Mouse (Mus musculus): Measurements from ENCODE around the gene Snapc2. TPM values are rescaled to one million over a fixed set of nuclear protein-coding genes. Genes with fewer than 3 reads are reported as not detected.

The Snapc2 gene
- polyA plus RNA-seq (2014; fragmentation: Illumina TruSeq; extraction: RNeasy Lipid Tissue Mini Kit (QIAGEN cat#74804); ENCODE audit: low read depth, low replicate concordance) = 3.2 TPM

DNA sequence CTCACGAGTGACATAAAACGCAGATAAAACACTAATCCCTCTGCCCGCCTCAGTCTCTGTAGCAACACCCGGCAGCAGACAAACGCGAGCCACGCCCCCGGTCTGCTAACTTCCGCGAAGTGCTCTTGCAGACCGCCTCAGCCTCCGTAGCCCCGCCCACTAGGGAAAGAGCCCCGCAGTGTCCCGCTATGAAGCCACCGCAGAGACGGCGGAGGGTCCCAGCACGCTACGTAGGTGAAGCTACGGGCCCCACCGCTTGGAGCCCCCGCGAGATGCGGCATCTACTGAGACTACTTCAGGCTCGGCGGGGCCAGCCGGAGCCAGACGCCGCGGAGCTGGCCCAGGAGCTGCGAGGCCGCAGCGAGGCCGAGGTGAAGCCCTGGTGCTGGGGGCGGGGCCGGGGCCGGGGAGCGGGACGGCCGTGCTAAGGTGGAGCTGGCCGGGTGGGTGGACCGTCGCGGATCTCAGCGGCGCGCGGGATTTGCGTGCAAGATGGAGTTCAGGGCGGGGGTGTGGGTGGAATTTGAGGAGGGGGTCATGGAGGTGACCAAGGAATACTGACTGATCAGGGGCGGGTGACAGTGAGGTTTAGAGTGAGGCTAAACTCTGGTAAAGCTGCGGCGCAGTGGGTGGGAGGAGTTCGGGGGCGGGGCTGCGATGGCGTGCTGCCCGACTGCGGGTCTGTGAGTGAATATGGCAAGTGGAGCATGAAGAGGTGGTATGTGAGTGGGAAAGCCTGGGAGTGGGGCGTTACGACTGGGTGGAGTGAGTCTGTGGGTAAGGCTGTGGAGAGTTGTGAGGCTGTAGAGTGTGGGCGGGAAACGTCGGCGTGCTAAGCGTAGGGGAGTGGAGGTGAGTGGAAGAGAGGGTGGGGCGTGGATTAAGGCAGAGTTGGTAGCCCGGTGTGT, at the start of gene Snapc2:
Gene Snapc2, plus strand, starts transcription at position 147 of the 908 bp plus-strand sequence.

DNA sequence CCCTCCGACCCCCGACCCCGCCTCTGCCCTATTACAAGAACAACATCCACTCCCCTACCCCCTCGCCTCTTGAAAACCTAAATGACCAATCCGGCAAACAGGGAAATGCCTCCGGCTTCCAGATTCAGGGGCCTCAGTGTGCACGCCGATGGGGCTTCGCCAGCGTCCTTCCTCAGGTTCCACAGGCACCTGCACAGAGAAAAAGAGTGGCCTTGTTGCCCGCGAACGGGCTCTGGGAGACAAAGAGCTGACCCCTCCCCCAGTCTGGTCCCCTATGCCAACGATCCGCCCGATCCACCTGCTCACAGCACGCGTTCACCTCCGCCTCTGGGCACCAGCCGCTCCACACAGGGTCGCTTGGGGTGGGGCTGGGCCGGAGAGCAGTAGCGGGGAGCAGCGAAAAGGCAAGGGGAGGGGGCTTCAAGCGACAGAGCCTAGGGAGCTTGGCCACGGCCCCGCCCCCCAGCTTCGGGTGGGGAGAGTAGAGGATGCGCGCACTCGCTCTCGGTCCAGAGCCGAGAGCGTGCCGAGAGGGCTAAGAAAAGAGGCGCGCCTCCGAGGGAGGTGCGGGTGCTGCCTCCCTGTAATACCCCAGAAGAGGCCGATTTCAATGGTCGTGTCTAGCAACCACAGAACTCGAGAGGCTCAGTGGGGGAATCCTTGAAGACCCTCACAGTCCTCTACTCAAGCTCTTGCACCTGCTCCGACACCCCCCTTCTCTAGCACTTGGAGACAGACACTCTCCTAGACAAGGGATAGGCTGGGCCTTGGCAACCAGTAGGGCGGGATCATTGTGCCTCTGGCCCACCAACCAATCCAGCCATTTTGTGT, 35.9 kb upstream of the Snapc2 start, which contains the start of gene Prr36:
Gene Prr36, minus strand, starts transcription at position 669 of the 831 bp plus-strand sequence.

DNA sequence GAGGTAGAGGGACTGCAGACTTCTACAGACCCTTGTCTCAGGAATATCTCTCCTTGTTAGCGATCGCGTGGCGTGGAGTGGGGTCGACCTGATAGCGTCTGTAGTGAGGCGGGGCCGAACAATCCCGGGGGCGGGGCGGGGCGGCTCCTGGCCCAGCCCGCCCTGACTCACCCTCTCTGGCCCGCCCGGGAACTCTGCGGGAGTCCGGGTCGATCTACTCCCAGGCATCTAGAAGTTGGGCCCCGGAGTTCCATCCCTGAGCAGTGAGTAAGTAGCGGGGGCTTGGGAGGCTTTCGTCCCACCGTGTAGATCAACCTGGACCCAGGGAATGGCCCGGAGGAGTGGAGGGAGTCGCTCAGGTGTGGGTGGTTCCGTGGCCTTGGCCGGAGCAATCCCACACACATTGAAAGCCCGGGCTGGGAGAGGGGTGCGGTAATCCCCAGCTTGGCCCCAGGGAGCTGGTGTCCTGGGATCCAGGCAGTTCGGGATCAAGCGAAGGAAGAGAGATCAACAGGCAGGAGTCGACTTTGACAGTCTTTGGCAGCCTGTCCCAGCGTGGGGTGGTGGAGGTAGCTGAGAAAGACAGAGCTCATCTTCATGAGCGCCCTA, 26.0 kb upstream of the Snapc2 start, which contains the start of gene Lrrc8e:
Gene Lrrc8e, plus strand, starts transcription at position 89 of the 609 bp plus-strand sequence.

DNA sequence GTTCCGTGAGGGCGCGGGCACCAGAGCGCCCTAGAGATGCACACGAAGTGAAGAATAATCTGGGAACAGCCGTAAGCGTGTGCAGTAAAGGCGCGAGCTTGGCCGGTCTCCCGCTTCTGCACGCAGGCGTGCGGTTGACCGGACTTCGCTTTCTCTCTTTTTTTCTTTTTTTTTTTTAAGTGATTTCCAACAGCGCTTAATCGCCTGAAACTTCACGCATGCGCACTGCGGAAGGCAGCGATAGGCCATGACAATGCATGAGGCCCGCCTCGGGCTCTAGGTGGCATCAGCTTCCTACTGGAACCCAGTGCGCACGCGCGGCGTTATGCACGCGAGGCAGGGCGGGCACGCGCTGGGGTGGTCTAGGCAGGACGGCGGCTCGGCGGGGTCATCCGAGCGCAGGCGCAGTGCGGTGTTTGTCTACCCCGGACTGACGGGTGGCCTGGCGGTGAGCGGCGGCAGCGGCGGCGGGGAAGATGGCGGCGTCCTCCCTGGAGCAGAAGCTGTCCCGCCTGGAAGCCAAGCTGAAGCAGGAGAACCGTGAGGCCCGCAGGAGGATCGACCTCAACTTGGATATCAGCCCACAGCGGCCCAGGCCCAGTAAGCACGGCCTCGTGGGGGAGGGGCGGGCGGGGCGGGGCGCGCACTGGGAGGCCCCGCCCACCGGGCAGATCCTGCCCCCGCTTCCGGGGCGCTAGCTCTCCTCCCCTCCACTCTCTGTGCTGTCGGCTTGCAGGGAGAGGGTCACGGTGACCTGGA, 14.3 kb upstream of the Snapc2 start, which contains the start of the genes Map2k7 and Gm49320:
Gene Map2k7, plus strand, starts transcription at position 307 of the 759 bp plus-strand sequence.
Gene Gm49320, plus strand, starts transcription at position 432 of the 759 bp plus-strand sequence.

DNA sequence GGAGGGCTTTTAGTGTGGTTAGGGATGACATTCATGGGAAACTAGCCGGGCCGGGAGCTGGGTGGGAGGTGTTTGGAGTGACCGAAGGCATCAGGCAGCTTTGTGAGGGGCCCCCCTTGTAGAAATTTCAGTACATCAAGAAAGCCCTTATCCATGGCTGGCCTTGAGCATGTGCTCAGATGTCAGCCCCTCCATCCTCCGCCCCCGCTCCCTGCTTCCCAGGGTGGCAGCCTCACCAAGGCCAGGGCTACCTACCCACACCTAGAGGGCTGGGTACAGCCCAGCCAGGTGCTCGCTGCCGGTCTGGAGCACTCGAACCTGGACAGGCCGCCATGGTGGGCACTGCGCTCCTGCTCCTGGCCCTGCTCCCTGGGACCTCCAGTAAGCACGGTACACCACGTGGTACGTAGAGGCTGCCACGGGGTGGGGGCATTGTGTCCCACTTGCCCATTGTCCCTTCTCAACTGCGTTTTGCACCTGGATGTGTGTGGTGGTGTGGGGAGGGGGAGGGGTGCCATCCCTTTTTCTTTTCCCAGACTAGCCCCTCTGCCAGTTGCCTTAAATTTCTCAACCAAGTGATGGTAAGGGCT, 4.8 kb upstream of the Snapc2 start, which contains the start of gene Tgfbr3l:
Gene Tgfbr3l, plus strand, starts transcription at position 264 of the 590 bp plus-strand sequence.

DNA sequence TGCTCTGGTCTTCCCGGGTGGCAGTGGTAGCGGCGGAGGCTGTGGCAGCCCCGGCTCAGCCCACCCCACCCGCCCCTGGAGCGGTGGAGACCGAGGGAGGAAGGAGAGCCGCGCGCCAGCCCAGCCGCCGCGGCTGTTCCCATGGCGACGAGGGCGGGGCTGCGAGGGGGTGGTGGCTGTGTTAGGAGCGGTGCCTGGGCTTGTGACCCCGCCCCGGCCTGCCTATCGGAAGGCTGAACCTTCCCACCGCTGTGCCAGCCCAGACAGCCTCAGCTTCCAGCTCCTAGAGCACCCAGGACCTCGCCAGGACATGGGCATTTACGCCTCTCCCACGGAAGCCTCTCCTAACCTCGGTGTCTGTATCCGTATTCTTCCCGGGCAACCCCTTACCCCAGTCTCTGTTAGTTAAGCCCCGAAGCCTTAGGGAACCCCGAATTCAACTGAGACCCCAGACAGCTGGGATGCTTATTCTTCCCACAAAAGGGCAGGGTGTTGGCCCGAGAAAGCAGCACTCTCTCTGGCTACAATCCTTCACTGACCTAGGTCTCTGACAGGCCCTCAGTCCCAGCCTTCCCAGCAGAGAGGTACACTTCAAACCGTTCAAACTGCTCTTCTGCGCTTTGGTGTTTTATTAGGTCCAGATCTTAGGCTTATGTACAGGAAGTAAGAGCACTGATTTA, 6.4 kb downstream of the Snapc2 start, which contains the start of gene Ctxn1:
Gene Ctxn1, minus strand, starts transcription at position 150 of the 680 bp plus-strand sequence.

DNA sequence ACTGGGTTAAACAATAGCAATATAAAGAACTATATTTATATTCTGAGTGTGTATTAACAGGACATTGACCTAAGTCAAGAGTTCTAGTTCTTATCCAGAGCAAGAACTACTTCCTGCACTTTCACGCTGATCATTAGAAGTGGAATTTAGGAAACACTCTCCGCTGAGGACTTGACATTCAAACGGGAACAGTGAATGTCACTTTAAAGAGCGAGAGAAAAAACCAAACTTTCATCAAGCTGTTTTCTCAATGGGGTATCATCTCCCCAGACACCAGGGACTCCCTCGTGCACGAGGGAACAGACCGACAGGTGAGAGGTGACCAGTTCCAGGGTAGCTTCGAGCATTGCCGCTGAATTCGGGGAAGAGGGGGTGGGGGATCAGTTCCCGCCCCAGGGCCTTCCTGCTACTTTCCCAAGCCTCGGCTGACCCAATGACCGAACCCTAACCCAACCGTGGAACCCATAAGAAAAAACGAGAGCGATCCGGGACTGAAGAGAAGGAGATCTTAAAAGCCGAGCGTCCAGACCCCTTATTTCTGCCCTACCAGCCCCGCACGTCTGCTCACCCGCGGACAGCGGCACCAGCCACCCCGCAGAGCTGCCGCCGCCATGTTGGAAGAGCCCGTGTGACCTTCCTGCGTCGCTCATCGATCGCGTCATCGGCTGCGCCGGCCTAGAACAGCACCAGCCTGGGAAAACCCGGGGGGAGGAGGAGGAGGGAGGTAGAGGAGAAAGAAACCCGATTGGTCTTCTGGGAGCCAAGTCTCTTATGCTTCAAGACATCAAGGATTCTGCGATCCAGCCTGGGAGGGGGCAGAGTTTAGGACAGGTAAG, 22.6 kb downstream of the Snapc2 start, which contains the start of gene Timm44:
Gene Timm44, minus strand, starts transcription at position 639 of the 836 bp plus-strand sequence.

Other genes with a start within 250 kb of the Snapc2 start
- not detected for gene Cd209f, start 147.2 kb upstream of the Snapc2 start, polyA plus RNA-seq (2014; fragmentation: Illumina TruSeq; extraction: RNeasy Lipid Tissue Mini Kit (QIAGEN cat#74804); ENCODE audit: low read depth, low replicate concordance)
- not detected for gene Cd209g, start 119.0 kb upstream of the Snapc2 start, polyA plus RNA-seq (2014; fragmentation: Illumina TruSeq; extraction: RNeasy Lipid Tissue Mini Kit (QIAGEN cat#74804); ENCODE audit: low read depth, low replicate concordance)
- 1.2 TPM for gene Evi5l, start 86.5 kb upstream of the Snapc2 start, polyA plus RNA-seq (2014; fragmentation: Illumina TruSeq; extraction: RNeasy Lipid Tissue Mini Kit (QIAGEN cat#74804); ENCODE audit: low read depth, low replicate concordance)
- not detected for gene Prr36, start 35.6 kb upstream of the Snapc2 start, polyA plus RNA-seq (2014; fragmentation: Illumina TruSeq; extraction: RNeasy Lipid Tissue Mini Kit (QIAGEN cat#74804); ENCODE audit: low read depth, low replicate concordance)
- gene Lrrc8e, start 26.3 kb upstream of the Snapc2 start, polyA plus RNA-seq (2014; fragmentation: Illumina TruSeq; extraction: RNeasy Lipid Tissue Mini Kit (QIAGEN cat#74804); ENCODE audit: low read depth, low replicate concordance) = 0.13 TPM
- gene Map2k7, start 14.3 kb upstream of the Snapc2 start, polyA plus RNA-seq (2014; fragmentation: Illumina TruSeq; extraction: RNeasy Lipid Tissue Mini Kit (QIAGEN cat#74804); ENCODE audit: low read depth, low replicate concordance) = 4.9 TPM
- gene Gm49320, start 14.2 kb upstream of the Snapc2 start, polyA plus RNA-seq (2014; fragmentation: Illumina TruSeq; extraction: RNeasy Lipid Tissue Mini Kit (QIAGEN cat#74804); ENCODE audit: low read depth, low replicate concordance) = not detected
- gene Tgfbr3l, start 4.9 kb upstream of the Snapc2 start, polyA plus RNA-seq (2014; fragmentation: Illumina TruSeq; extraction: RNeasy Lipid Tissue Mini Kit (QIAGEN cat#74804); ENCODE audit: low read depth, low replicate concordance) = 7.4 TPM
- not detected for gene Ctxn1, start 6.2 kb downstream of the Snapc2 start, polyA plus RNA-seq (2014; fragmentation: Illumina TruSeq; extraction: RNeasy Lipid Tissue Mini Kit (QIAGEN cat#74804); ENCODE audit: low read depth, low replicate concordance)
- gene Timm44, start 22.8 kb downstream of the Snapc2 start, polyA plus RNA-seq (2014; fragmentation: Illumina TruSeq; extraction: RNeasy Lipid Tissue Mini Kit (QIAGEN cat#74804); ENCODE audit: low read depth, low replicate concordance) = 74.0 TPM
- gene Ccl25, start 72.1 kb downstream of the Snapc2 start, polyA plus RNA-seq (2014; fragmentation: Illumina TruSeq; extraction: RNeasy Lipid Tissue Mini Kit (QIAGEN cat#74804); ENCODE audit: low read depth, low replicate concordance) = 13.1 TPM
- 31.0 TPM for gene Elavl1, start 72.3 kb downstream of the Snapc2 start, polyA plus RNA-seq (2014; fragmentation: Illumina TruSeq; extraction: RNeasy Lipid Tissue Mini Kit (QIAGEN cat#74804); ENCODE audit: low read depth, low replicate concordance)
- gene Cers4, start 239.9 kb downstream of the Snapc2 start, polyA plus RNA-seq (2014; fragmentation: Illumina TruSeq; extraction: RNeasy Lipid Tissue Mini Kit (QIAGEN cat#74804); ENCODE audit: low read depth, low replicate concordance) = 1.6 TPM

Measured in liver, adult 10 weeks (tissue).